Mouse (Mus musculus) erythroblast, embryonic 14.5 days (primary cell): ENCODE data around the gene Ppp4r1.

Source experiments
- GATA1 ChIP-seq: IDR thresholded peaks from 2 replicates; pipeline ENCODE4 v1.6.1; 2012; ENCODE audit warnings: low read length, inconsistent platforms, mixed read lengths
- TAL1 ChIP-seq: IDR thresholded peaks from 3 replicates; pipeline ENCODE4 v1.6.1; 2012; ENCODE audit warnings: low read length, inconsistent platforms, mixed read lengths

- no peak for TF ChIP-seq GATA1
- TF ChIP-seq TAL1: no peak
Observed at GRCm38 (mm10) chr17:65789576-65789975, 7.2 kb downstream of the Ppp4r1 start.
